Mouse (Mus musculus): Measurements from ENCODE around the gene Adgrg4. TPM values are rescaled to one million over a fixed set of nuclear protein-coding genes. Genes with fewer than 3 reads are reported as not detected.
A peak's percentile ranks its signal among the peaks of the same experiment; 100 is the strongest.

Adgrg4 gene
- polyA plus RNA-seq (2016; fragmentation: Nextera tagmentation; extraction: Ambion mirVana) = not detected in 2 replicates

DNA sequence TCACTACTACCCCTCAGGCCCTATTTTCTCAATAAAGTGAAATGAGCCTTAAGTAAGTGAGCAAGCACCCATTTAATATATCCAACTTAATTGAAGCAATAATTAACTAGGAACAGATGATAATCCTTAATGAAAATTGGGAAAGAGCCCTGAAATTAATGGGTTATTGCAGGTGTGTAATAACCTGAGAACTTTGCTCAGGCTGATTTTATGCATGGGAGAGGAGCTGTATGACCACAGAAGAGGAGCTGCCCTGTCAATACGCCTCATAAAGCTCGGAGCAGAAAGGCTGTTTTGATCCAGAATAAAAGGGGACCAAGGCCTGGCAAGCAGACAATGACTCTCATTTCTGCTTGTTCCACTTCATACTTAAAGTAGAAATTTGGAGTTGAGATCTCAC, at the start of gene Adgrg4:
TSS of gene Adgrg4 (plus strand) at position 301 of the 400 bp plus-strand sequence.
- WGBS = 68% methylated on average over 2 of the region's 2 CpGs
- H3K4me3 ChIP-seq = no peak within 1 kb of the TSS
- ATAC-seq (ENCODE audit: insufficient number of reproducible peaks, low FRiP score) = no peak

GRCm38 (mm10) chrX:56821765-56822603, 48.0 kb upstream of the Adgrg4 start, which contains the start of gene Map7d3:
Gene Map7d3 (minus strand): TSS chrX:56822326.
- Histone ChIP-seq H3K36me3 (0 out of 2 replicates have a peak, but pooled peaks cover 2% of the 10 kb centered on the region), H3K4me1 (replicated peaks) (no peaks in the 10 kb centered on the region), H3K27me3 (replicated peaks) (no peaks in the 10 kb centered on the region), H3K9ac (peak within 1 kb of the TSS; percentile 62), H3K9me3 (replicated peaks) (0 out of 2 replicates have a peak, but pooled peaks cover 2% of the 10 kb centered on the region), H3K4me3 (peak within 1 kb of the TSS; percentile 58), H3K4me2 (peak within 1 kb of the TSS; percentile 75), H3K27ac (ENCODE audit: poor library complexity, severe bottlenecking) (no peak within 1 kb of the TSS)
- 14% methylated on average over 35 of the region's 35 CpGs for WGBS
- ATAC-seq (ENCODE audit: insufficient number of reproducible peaks, low FRiP score) = no peak

More for the DNA sequence above, at the start of gene Adgrg4:
- Histone ChIP-seq H3K4me2 (no peak within 1 kb of the TSS), H3K9ac (no peak within 1 kb of the TSS), H3K27me3 (replicated peaks) (no peaks in the 10 kb centered on the region), H3K36me3 (no peaks in the 10 kb centered on the region), H3K27ac (ENCODE audit: poor library complexity, severe bottlenecking) (no peak within 1 kb of the TSS), H3K9me3 (replicated peaks) (no peaks in the 10 kb centered on the region), H3K4me1 (replicated peaks) (no peaks in the 10 kb centered on the region)

DNA sequence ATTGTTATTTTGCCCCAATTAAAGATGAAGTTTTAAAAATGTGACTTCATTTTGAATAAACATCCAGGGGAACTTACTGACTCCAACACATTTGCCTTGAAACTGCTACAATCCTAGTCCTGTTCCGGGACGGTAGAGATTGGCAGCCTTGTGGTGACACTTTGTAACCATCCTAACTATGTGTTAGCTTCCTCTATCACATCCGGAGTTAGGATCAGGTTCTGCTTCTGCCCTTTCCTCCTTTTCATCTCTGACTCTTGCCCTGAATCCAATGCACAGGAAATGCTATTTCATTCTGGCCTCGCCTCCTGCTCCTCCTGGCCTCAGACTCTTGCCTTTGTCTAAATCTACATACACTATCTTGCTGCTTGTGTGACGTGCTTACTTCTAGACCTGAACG, 42.5 kb upstream of the Adgrg4 start:
- WGBS = 55% methylated on average over 6 of the region's 6 CpGs
- Histone ChIP-seq H3K4me3 (no peak overlapping the region), H3K4me2 (no peak overlapping the region), H3K9ac (no peak overlapping the region), H3K27me3 (replicated peaks) (no peaks in the 10 kb centered on the region), H3K27ac (ENCODE audit: poor library complexity, severe bottlenecking) (no peak overlapping the region), H3K9me3 (replicated peaks) (no peaks in the 10 kb centered on the region), H3K4me1 (replicated peaks) (no peaks in the 10 kb centered on the region), H3K36me3 (no peaks in the 10 kb centered on the region)
- ATAC-seq (ENCODE audit: insufficient number of reproducible peaks, low FRiP score) = no peak

- no peaks in the 10 kb centered on the region for H3K9me3 ChIP-seq (replicated peaks)
- no peak overlapping the region for H3K27ac ChIP-seq (ENCODE audit: poor library complexity, severe bottlenecking)
- 72% methylated on average over 6 of the region's 6 CpGs for WGBS
- H3K4me3 ChIP-seq = no peak overlapping the region
- no peak overlapping the region for H3K9ac ChIP-seq
- no peak for ATAC-seq (ENCODE audit: insufficient number of reproducible peaks, low FRiP score)
- no peaks in the 10 kb centered on the region for H3K4me1 ChIP-seq (replicated peaks)
- no peaks in the 10 kb centered on the region for H3K36me3 ChIP-seq
- no peak overlapping the region for H3K4me2 ChIP-seq
- H3K27me3 ChIP-seq (replicated peaks) = no peaks in the 10 kb centered on the region
Observed at GRCm38 (mm10) chrX:56835842-56836241, 34.1 kb upstream of the Adgrg4 start.

GRCm38 (mm10) chrX:56839369-56839768, 30.6 kb upstream of the Adgrg4 start:
- H3K9me3 ChIP-seq (replicated peaks) = no peaks in the 10 kb centered on the region
- H3K9ac ChIP-seq = no peak overlapping the region
- no peaks in the 10 kb centered on the region for H3K36me3 ChIP-seq
- H3K4me1 ChIP-seq (replicated peaks) = no peaks in the 10 kb centered on the region
- no peak overlapping the region for H3K4me2 ChIP-seq
- no peak overlapping the region for H3K4me3 ChIP-seq
- H3K27ac ChIP-seq (ENCODE audit: poor library complexity, severe bottlenecking) = no peak overlapping the region
- H3K27me3 ChIP-seq (replicated peaks) = no peaks in the 10 kb centered on the region
- ATAC-seq (ENCODE audit: insufficient number of reproducible peaks, low FRiP score) = no peak

DNA sequence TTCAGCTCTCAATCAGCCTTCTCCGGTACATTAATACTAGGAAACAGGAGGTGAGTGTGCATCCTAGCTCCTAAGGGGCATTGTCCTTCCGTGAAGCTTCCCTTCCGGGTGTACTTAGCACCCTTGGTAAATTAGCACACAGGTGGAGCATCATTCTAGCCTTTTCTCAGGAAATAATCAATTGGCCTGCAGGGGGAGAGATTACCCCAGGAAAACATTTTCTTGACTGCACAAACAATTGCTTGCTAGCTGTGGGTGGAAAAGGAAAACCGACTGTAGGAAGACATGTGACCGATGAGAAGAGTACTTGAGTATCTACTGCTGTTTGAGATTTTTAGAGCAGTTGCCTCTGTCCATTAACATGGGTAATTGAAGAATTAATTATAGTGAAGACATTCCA, 28.7 kb upstream of the Adgrg4 start:
- H3K4me1 ChIP-seq (replicated peaks) = no peaks in the 10 kb centered on the region
- no peak overlapping the region for H3K27ac ChIP-seq (ENCODE audit: poor library complexity, severe bottlenecking)
- no peak overlapping the region for H3K4me2 ChIP-seq
- WGBS = 59% methylated on average over 5 of the region's 5 CpGs
- no peak for ATAC-seq (ENCODE audit: insufficient number of reproducible peaks, low FRiP score)
- no peaks in the 10 kb centered on the region for H3K9me3 ChIP-seq (replicated peaks)
- H3K9ac ChIP-seq = no peak overlapping the region
- H3K27me3 ChIP-seq (replicated peaks) = no peaks in the 10 kb centered on the region
- H3K36me3 ChIP-seq = no peaks in the 10 kb centered on the region
- H3K4me3 ChIP-seq = no peak overlapping the region

- no peaks in the 10 kb centered on the region for H3K36me3 ChIP-seq
- no peaks in the 10 kb centered on the region for H3K27me3 ChIP-seq (replicated peaks)
- 63% methylated on average over 2 of the region's 2 CpGs for WGBS
- H3K4me2 ChIP-seq = no peak overlapping the region
- H3K27ac ChIP-seq (ENCODE audit: poor library complexity, severe bottlenecking) = no peak overlapping the region
- no peak overlapping the region for H3K9ac ChIP-seq
- no peaks in the 10 kb centered on the region for H3K4me1 ChIP-seq (replicated peaks)
- H3K9me3 ChIP-seq (replicated peaks) = no peaks in the 10 kb centered on the region
- ATAC-seq (ENCODE audit: insufficient number of reproducible peaks, low FRiP score) = no peak
- no peak overlapping the region for H3K4me3 ChIP-seq
Observed at GRCm38 (mm10) chrX:57012891-57013290, 142.9 kb downstream of the Adgrg4 start.

DNA sequence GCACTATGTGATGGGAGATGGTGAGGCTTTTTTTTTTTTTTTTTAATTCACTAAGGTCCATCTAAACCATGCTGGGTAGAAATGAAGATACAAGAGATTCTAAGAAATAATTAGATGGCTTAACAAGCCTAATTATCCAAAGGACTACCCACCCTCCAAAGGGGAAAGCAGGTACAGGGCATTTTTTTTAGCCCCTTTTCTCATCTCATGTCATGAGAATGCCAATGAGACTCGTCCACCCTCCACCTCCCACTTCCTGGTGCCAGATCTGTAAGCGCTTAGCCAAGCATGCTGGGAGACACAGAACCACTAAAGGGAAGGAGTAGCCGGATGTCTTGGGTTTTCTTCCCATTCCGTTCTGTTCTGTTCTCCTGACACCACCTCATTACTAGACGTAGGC, 172.8 kb downstream of the Adgrg4 start, which contains the start of gene Brs3:
TSS of gene Brs3 (plus strand) at position 301 of the 400 bp plus-strand sequence.
- no peak for ATAC-seq (ENCODE audit: insufficient number of reproducible peaks, low FRiP score)
- 72% methylated on average over 5 of the region's 5 CpGs for WGBS
- no peaks in the 10 kb centered on the region for H3K9me3 ChIP-seq (replicated peaks)
- H3K27ac ChIP-seq (ENCODE audit: poor library complexity, severe bottlenecking) = no peak within 1 kb of the TSS
- H3K36me3 ChIP-seq = no peaks in the 10 kb centered on the region
- H3K4me3 ChIP-seq = no peak within 1 kb of the TSS
- no peaks in the 10 kb centered on the region for H3K4me1 ChIP-seq (replicated peaks)
- no peaks in the 10 kb centered on the region for H3K27me3 ChIP-seq (replicated peaks)
- no peak within 1 kb of the TSS for H3K4me2 ChIP-seq
- no peak within 1 kb of the TSS for H3K9ac ChIP-seq

GRCm38 (mm10) chrX:57043869-57044268, 173.9 kb downstream of the Adgrg4 start:
- no peak for ATAC-seq (ENCODE audit: insufficient number of reproducible peaks, low FRiP score)
- H3K4me3 ChIP-seq = no peak overlapping the region
- no peaks in the 10 kb centered on the region for H3K27me3 ChIP-seq (replicated peaks)
- 77% methylated on average over 6 of the region's 6 CpGs for WGBS
- no peaks in the 10 kb centered on the region for H3K9me3 ChIP-seq (replicated peaks)
- no peaks in the 10 kb centered on the region for H3K4me1 ChIP-seq (replicated peaks)
- no peaks in the 10 kb centered on the region for H3K36me3 ChIP-seq
- no peak overlapping the region for H3K27ac ChIP-seq (ENCODE audit: poor library complexity, severe bottlenecking)
- no peak overlapping the region for H3K4me2 ChIP-seq
- no peak overlapping the region for H3K9ac ChIP-seq

Other genes with a start within 250 kb of the Adgrg4 start
- gene Fhl1, start 138.4 kb upstream of the Adgrg4 start, polyA plus RNA-seq (2016; fragmentation: Nextera tagmentation; extraction: Ambion mirVana) = 149 and 153 TPM in 2 replicates
- 1.2 and 1.8 TPM in 2 replicates for gene Map7d3, start 47.8 kb upstream of the Adgrg4 start, polyA plus RNA-seq (2016; fragmentation: Nextera tagmentation; extraction: Ambion mirVana)
- gene Brs3, start 172.9 kb downstream of the Adgrg4 start, polyA plus RNA-seq (2016; fragmentation: Nextera tagmentation; extraction: Ambion mirVana) = not detected in 2 replicates
- gene Htatsf1, start 183.4 kb downstream of the Adgrg4 start, polyA plus RNA-seq (2016; fragmentation: Nextera tagmentation; extraction: Ambion mirVana) = 65.5 and 68.3 TPM in 2 replicates
- 0.17 and 0.36 TPM in 2 replicates for gene Vgll1, start 217.9 kb downstream of the Adgrg4 start, polyA plus RNA-seq (2016; fragmentation: Nextera tagmentation; extraction: Ambion mirVana)

Data from heart, embryonic 12.5 days (tissue).